Mouse (Mus musculus) liver, adult 2 months (tissue): Measurements from ENCODE around the gene Mitf. TPM values are rescaled to one million over a fixed set of nuclear protein-coding genes. Genes with fewer than 3 reads are reported as not detected.

Experiments used
- DNase-seq: peaks from one replicate; pipeline ENCODE4 v3.0.0-alpha.2; 2011; ENCODE audit warnings: low read depth, low spot score; ENCODE audit errors: extremely low read depth
- H3K27ac ChIP-seq: fragments of 200-500 bp; replicated peaks from 2 replicates; pipeline ENCODE4 v1.5.1; 2012; ENCODE audit warnings: low read depth, mild to moderate bottlenecking, control low read depth, inconsistent platforms, low read length; ENCODE audit not compliant: insufficient read depth
- H3K27me3 ChIP-seq: fragments of 200-500 bp; 2 replicates; pipeline ENCODE4 v1.6.1; 2012; ENCODE audit warnings: mild to moderate bottlenecking, moderate library complexity, low read length, inconsistent platforms; ENCODE audit not compliant: control insufficient read depth, insufficient read depth
- H3K36me3 ChIP-seq: fragments of 200-500 bp; 2 replicates; pipeline ENCODE4 v1.6.1; 2012; ENCODE audit warnings: low read length, inconsistent platforms; ENCODE audit not compliant: control insufficient read depth, insufficient read depth
- H3K4me1 ChIP-seq: fragments of 200-500 bp; 2 replicates; pipeline ENCODE4 v1.6.1; 2011; ENCODE audit warnings: low read length; ENCODE audit not compliant: control insufficient read depth, insufficient read depth
- H3K4me3 ChIP-seq: fragments of 200-500 bp; 2 replicates; pipeline ENCODE4 v1.5.1; 2011; ENCODE audit warnings: low read depth, mild to moderate bottlenecking, control low read depth, low read length, moderate library complexity; ENCODE audit not compliant: insufficient read depth
- H3K79me2 ChIP-seq: fragments of 200-500 bp; 2 replicates; pipeline ENCODE4 v1.6.1; 2012; ENCODE audit warnings: inconsistent platforms, mild to moderate bottlenecking, low read length, moderate library complexity; ENCODE audit not compliant: control insufficient read depth, insufficient read depth
- H3K9ac ChIP-seq: fragments of 200-500 bp; 2 replicates; pipeline ENCODE4 v1.6.1; 2012; ENCODE audit warnings: low read depth, mild to moderate bottlenecking, control low read depth, inconsistent platforms, low read length
- CTCF ChIP-seq: fragments of 200-500 bp; IDR thresholded peaks from 2 replicates; pipeline ENCODE4 v1.5.1; 2011; ENCODE audit warnings: low read depth, low read length, control low read depth
- POLR2A ChIP-seq: fragments of 200-500 bp; IDR thresholded peaks from 2 replicates; pipeline ENCODE4 v1.6.1; 2011; ENCODE audit warnings: low read length, control low read depth; ENCODE audit not compliant: insufficient read depth; ENCODE audit errors: extremely low read depth
- WGBS: fragments of 180-500 bp; shearing (Covaris S2); methylation state at CpG from one replicate; pipeline ENCODE4 v1.1.7; 2018; 5-methylcytosine and 5-hydroxymethylcytosine counted together
- polyA plus RNA-seq: library from polyadenylated mRNA; depleted of rRNA; stranded (reverse); fragments of >200 nt; gene quantifications from 2 replicates; pipeline ENCODE4 v1.2.3, GENCODE M21; 2012; rRNA removed
- total RNA-seq: library from RNA; depleted of rRNA; stranded (reverse); fragments of >200 nt; gene quantifications from 2 replicates; pipeline ENCODE4 v1.2.3, GENCODE M21; 2014; rRNA removed

Gene Mitf
- total RNA-seq: 2.1 and 3.3 TPM in 2 replicates
- polyA plus RNA-seq: 1.4 and 1.5 TPM in 2 replicates

DNA sequence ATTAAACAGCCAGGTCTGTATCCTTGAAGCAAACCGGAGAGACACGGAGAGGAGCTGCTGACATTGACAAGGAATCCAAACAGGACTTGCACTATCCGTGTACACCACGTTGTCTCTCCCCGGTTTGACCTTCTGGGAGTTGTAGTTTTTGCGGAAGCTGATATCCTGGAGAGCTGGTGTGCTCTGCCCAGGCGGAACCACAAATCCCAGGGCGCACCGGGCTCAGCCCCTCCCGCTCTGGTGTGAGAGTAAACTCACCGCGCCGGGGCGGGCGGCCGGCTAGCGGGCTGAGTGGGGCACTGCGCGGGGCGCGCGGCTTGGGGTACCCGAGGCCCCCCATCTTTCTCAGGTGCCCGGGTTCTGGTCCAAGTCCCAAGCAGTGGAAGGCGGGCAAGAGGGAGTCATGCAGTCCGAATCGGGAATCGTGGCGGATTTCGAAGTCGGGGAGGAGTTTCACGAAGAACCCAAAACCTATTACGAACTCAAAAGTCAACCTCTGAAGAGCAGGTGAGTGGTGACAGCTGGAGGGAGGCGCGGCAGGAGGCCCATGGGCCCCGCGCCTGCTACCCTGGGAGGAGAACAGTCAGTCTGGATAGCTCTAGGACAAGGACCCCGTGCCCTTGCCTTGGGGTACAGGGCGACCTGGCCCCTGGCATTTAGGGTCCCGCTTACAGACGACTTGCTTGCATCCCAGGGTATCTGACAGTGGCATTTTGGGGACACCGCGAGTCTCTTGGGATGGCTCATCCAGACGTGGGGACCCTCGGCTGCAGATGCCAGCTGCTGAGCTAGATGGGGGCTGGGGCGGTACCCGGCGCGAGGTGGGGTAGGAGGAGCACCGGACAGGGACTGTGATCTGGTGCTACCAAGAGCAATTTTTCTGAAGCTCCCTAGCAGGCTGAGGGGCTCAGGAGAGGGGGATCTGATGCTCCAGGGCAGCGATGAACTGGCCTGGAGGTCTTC lies at the start of gene Mitf:
TSS of gene Mitf (plus strand) at position 272 of the 963 bp plus-strand sequence.
- DNase-seq: peak; percentile 94
- no peaks in the 10 kb centered on the region for H3K36me3 ChIP-seq
- no peaks in the 10 kb centered on the region; the same call in 1 of the 2 replicates for H3K4me1 ChIP-seq
- no peaks in the 10 kb centered on the region for H3K27me3 ChIP-seq
- peaks cover 9% of the 10 kb centered on the region for H3K79me2 ChIP-seq
- H3K4me3 ChIP-seq: peak within 1 kb of the TSS; percentile 82
- TF ChIP-seq CTCF (no peak), POLR2A (0 out of 2 replicates have a peak, but pooled peaks have one; percentile 29)
- WGBS: 1% methylated on average over 51 of the region's 51 CpGs
- peak within 1 kb of the TSS; percentile 45 for H3K27ac ChIP-seq
- peak within 1 kb of the TSS; percentile 82 for H3K9ac ChIP-seq

DNA sequence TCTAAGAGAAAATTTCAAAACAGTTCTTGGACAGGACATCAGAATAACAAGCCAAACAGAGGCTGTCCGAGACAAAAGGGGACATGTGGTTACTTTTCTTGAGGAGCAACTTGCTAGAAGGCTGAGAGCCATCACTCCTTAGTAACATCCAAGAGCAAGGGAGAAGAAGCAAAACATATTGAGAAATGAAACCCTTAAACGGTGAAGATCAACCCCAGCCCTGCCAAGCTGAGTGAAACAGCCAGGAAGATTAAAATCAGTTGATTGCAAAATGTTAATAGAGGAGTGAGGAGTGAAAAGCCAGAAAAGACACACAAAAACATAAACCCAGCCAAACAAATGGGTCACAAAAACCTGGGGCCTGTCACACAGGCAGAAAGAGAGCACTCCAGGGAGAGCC lies 49.5 kb upstream of the Mitf start:
- WGBS: 24% methylated on average over 2 of the region's 2 CpGs
- DNase-seq: peak; percentile 51

DNA sequence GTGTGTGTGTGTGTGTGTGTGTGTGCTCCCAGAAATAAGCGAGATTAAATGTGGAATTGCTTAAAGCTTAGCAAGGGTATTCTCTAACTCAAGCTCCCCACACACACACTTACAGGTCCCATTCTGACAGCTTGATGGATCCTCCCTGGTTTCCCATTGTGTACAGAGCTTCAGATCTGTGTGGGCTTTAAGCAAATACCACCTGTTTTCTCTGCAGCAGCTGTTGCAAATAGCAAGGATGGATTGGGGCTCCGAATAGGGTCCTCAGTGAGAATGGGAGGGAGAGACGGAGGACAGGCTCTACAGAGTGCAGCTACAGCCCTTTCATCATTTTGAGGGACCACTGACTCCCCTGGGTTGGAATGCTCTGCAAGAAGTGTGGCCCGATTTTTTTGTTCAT lies 48.0 kb upstream of the Mitf start:
- Histone ChIP-seq H3K4me1 (no peaks in the 10 kb centered on the region), H3K4me3 (no peak overlapping the region), H3K27ac (no peak overlapping the region), H3K9ac (no peak overlapping the region), H3K27me3 (0 out of 2 replicates have a peak, but pooled peaks cover 6% of the 10 kb centered on the region), H3K79me2 (no peaks in the 10 kb centered on the region), H3K36me3 (no peaks in the 10 kb centered on the region)
- no peak for TF ChIP-seq CTCF
- TF ChIP-seq POLR2A: no peak
- DNase-seq: no peak
- WGBS: 43% methylated on average over 4 of the region's 4 CpGs

More for the DNA sequence above, 49.5 kb upstream of the Mitf start:
- Histone ChIP-seq H3K36me3 (no peaks in the 10 kb centered on the region), H3K4me1 (no peaks in the 10 kb centered on the region), H3K4me3 (no peak overlapping the region), H3K27me3 (0 out of 2 replicates have a peak, but pooled peaks cover 6% of the 10 kb centered on the region), H3K79me2 (no peaks in the 10 kb centered on the region), H3K9ac (no peak overlapping the region), H3K27ac (no peak overlapping the region)
- no peak for TF ChIP-seq POLR2A
- TF ChIP-seq CTCF: no peak

DNA sequence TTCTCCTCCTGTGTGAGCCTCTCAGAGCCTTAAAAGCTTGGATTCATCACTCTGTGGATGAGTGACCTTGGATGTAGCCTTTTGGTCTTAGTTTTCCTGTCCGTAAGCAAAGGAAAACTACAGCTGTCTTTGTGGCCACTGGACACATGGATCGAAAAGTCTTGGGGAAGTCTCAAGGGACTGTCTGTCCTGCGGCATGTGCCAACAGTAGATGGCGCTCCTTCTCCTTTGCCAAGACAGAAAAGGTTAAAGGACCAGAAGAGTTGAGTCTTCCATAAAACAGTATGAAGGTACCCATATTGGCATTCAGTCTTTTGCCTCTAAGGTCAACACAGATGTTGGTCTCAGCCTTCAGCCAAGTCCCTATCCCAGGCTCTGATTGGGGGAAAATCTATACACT lies 47.6 kb upstream of the Mitf start:
- Histone ChIP-seq H3K79me2 (no peaks in the 10 kb centered on the region), H3K4me1 (no peaks in the 10 kb centered on the region), H3K36me3 (no peaks in the 10 kb centered on the region), H3K4me3 (no peak overlapping the region), H3K27ac (no peak overlapping the region), H3K9ac (no peak overlapping the region), H3K27me3 (0 out of 2 replicates have a peak, but pooled peaks cover 6% of the 10 kb centered on the region)
- peak; percentile 56 for DNase-seq
- TF ChIP-seq POLR2A: no peak
- TF ChIP-seq CTCF: peak; percentile 78
- 16% methylated on average over 4 of the region's 4 CpGs for WGBS

DNA sequence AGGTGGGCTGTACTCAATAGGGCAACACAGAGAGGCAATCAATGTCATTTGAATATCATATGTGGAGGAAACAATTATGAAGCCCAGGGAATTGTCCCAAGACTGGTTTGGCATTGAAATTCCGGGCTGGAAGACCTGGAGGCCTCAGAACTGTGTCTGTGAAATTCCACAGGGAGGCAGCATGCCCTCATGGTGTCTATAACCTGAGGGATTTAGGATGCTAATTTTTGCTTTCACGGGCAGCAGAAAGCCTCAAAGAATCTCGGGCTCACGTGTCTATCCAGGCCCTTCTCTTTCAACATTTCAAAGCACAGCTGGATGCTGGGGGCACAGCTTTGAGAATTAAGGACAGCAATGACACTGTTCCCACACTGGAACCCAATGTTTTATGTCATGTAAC lies 45.5 kb upstream of the Mitf start:
- H3K4me1 ChIP-seq: no peaks in the 10 kb centered on the region
- peak; percentile 4 for DNase-seq
- no peak overlapping the region for H3K27ac ChIP-seq
- H3K79me2 ChIP-seq: no peaks in the 10 kb centered on the region
- no peak overlapping the region for H3K4me3 ChIP-seq
- H3K36me3 ChIP-seq: no peaks in the 10 kb centered on the region
- 0 out of 2 replicates have a peak, but pooled peaks cover 6% of the 10 kb centered on the region for H3K27me3 ChIP-seq
- 16% methylated on average over 4 of the region's 4 CpGs for WGBS
- TF ChIP-seq POLR2A (no peak), CTCF (peak; percentile 16; the same call in 1 of the 2 replicates)
- H3K9ac ChIP-seq: no peak overlapping the region

DNA sequence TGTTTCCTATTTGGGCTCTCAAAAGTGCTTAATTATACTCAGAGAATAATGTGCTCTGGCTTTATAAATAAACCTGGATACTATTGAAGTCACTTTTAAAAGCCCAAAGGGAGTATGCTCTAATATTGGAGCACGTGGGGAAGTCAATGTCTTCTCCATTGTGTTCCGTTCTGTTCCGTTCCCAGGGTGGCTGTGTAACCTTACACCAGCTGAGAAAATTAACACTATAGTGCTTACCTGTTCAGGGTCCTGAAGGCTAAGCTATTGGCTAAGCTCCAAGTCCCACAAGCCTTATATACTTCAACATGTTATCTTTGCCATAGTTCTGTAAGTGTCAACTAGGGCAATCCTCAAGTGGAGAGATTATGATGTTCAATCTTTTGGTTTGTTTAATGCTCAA lies 42.9 kb upstream of the Mitf start:
- Histone ChIP-seq H3K79me2 (no peaks in the 10 kb centered on the region), H3K4me1 (no peaks in the 10 kb centered on the region), H3K27ac (no peak overlapping the region), H3K36me3 (no peaks in the 10 kb centered on the region), H3K27me3 (0 out of 2 replicates have a peak, but pooled peaks cover 2% of the 10 kb centered on the region), H3K4me3 (no peak overlapping the region), H3K9ac (no peak overlapping the region)
- TF ChIP-seq POLR2A (no peak), CTCF (no peak)
- no peak for DNase-seq
- WGBS: 31% methylated on average over 3 of the region's 3 CpGs
